Mouse (Mus musculus) lung, adult 2 months (tissue): ENCODE results near the gene Mdga2.

Source experiments
- CTCF ChIP-seq: fragments of 200-500 bp; IDR thresholded peaks from 2 replicates; pipeline ENCODE4 v1.5.1; 2011; ENCODE audit warnings: mild to moderate bottlenecking, low read length, control low read depth; ENCODE audit not compliant: insufficient read depth
- POLR2A ChIP-seq: fragments of 200-500 bp; IDR thresholded peaks from 2 replicates; pipeline ENCODE4 v1.6.1; 2011; ENCODE audit warnings: low read depth, mild to moderate bottlenecking, control low read depth, low read length, borderline replicate concordance; ENCODE audit errors: extremely low read depth

- TF ChIP-seq CTCF (no peak), POLR2A (no peak)
These were observed 98.5 kb downstream of the Mdga2 start for GRCm38 (mm10) chr12:67123874-67124273.
